Mouse (Mus musculus): ENCODE data around the gene Zbtb20. TPM values are rescaled to one million over a fixed set of nuclear protein-coding genes. Genes with fewer than 3 reads are reported as not detected.

The Zbtb20 gene
- polyA plus RNA-seq, 1 experiment = 4.0 TPM

DNA sequence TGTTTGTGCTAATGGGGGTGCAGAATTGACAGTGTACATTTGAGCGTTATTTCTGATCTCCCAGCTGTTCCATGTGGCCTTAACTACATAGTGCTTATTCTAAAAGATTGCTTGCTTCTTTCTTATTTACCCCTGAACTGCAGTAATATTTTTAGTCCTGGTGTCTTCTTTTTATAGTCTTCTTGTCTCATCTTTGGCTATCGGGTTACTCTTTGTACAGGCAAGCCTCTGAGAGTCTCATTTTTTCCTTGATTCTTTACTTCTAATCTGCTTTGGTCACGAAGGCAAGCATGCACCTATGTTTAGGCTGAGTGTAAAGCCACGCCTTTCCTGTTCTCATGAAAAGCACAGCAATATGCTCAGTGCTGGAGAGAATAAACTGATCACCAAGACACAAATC, 608.7 kb downstream of the Zbtb20 start:
- no peak overlapping the region for H3K4me3 ChIP-seq (ENCODE audit: insufficient read depth, poor library complexity, severe bottlenecking)
- no peak overlapping the region for H3ac ChIP-seq (ENCODE audit: control insufficient read depth, insufficient read length, low read depth)
- H3K36me3 ChIP-seq (ENCODE audit: control insufficient read depth, insufficient read depth) = no peaks in the 10 kb centered on the region
- TF ChIP-seq MAX (IDR thresholded peaks at IDR 0.05) (no peak), USF1 (IDR thresholded peaks at IDR 0.05; ENCODE audit: low read depth) (no peak), MYOD1 (IDR thresholded peaks at IDR 0.05; ENCODE audit: control insufficient read depth, insufficient read length, low read depth) (no peak), FOSL1 (IDR thresholded peaks at IDR 0.05; ENCODE audit: insufficient read depth, low read length, poor library complexity, severe bottlenecking) (no peak), CEBPB (IDR thresholded peaks at IDR 0.05; ENCODE audit: low read depth) (no peak)
- no peaks in the 10 kb centered on the region for H3K79me2 ChIP-seq (ENCODE audit: control insufficient read depth, insufficient read depth)
- no peaks in the 10 kb centered on the region for H3K79me3 ChIP-seq (ENCODE audit: low read depth)
- no peaks in the 10 kb centered on the region for H3K27me3 ChIP-seq (ENCODE audit: control insufficient read depth, insufficient read depth, insufficient read length)

DNA sequence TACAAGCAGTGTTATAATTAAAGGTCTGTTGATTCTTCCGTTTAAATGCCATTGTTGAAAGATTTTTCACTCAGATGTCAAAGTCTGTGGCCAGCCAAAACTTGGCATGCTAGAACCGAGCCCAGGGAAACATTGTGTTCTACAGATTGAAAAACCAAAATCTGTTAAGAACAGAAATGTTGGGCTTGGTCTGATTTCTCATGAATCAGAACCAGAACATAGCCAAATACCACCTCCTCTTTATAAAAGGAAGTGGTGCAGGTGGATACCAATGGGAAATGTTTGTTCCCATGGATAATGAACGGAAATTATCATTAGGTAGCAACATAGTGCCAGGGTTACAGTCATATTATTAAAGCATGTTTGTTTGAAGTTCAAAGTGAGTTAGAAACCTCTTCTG, 613.7 kb downstream of the Zbtb20 start:
- Histone ChIP-seq H3K4me3 (ENCODE audit: insufficient read depth, poor library complexity, severe bottlenecking) (no peak overlapping the region), H3K79me3 (ENCODE audit: low read depth) (no peaks in the 10 kb centered on the region), H3K27me3 (ENCODE audit: control insufficient read depth, insufficient read depth, insufficient read length) (no peaks in the 10 kb centered on the region), H3K36me3 (ENCODE audit: control insufficient read depth, insufficient read depth) (no peaks in the 10 kb centered on the region), H3ac (ENCODE audit: control insufficient read depth, insufficient read length, low read depth) (no peak overlapping the region), H3K79me2 (ENCODE audit: control insufficient read depth, insufficient read depth) (no peaks in the 10 kb centered on the region)
- TF ChIP-seq CTCF (IDR thresholded peaks at IDR 0.05; ENCODE audit: control insufficient read depth, insufficient read depth, insufficient read length) (no peak), MAX (IDR thresholded peaks at IDR 0.05) (no peak), FOSL1 (IDR thresholded peaks at IDR 0.05; ENCODE audit: insufficient read depth, low read length, poor library complexity, severe bottlenecking) (no peak), USF1 (IDR thresholded peaks at IDR 0.05; ENCODE audit: low read depth) (no peak), CEBPB (IDR thresholded peaks at IDR 0.05; ENCODE audit: low read depth) (no peak), MYOG (IDR thresholded peaks at IDR 0.05; ENCODE audit: control insufficient read depth, extremely low read depth, insufficient read length) (no peak), MYOD1 (IDR thresholded peaks at IDR 0.05; ENCODE audit: control insufficient read depth, insufficient read length, low read depth) (no peak)

DNA sequence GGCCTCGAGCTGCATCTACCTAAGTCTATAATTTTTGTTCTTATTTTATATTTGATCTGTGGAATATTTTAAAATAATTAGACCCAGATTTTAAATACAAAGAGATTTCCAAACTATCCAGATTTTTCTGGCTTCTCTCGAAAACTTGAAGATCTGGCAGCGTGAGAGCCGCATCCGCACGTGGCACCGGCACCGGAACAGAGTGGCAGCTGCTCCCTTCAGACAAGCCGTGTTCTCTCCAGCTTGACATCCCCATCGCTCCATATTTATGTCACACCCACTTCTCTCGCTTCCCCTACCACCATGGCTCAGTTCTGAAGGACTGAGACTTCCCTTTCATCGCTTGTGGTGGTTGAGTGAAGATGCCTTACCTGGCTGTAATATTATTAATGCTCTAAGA, 614.3 kb downstream of the Zbtb20 start:
- Histone ChIP-seq H3K79me3 (ENCODE audit: low read depth) (no peaks in the 10 kb centered on the region), H3ac (ENCODE audit: control insufficient read depth, insufficient read length, low read depth) (no peak overlapping the region), H3K79me2 (ENCODE audit: control insufficient read depth, insufficient read depth) (no peaks in the 10 kb centered on the region), H3K36me3 (ENCODE audit: control insufficient read depth, insufficient read depth) (no peaks in the 10 kb centered on the region), H3K27me3 (ENCODE audit: control insufficient read depth, insufficient read depth, insufficient read length) (no peaks in the 10 kb centered on the region), H3K4me3 (ENCODE audit: insufficient read depth, poor library complexity, severe bottlenecking) (no peak overlapping the region)
- no peak for TF ChIP-seq CTCF (IDR thresholded peaks at IDR 0.05; ENCODE audit: control insufficient read depth, insufficient read depth, insufficient read length)
- TF ChIP-seq MAX (IDR thresholded peaks at IDR 0.05) = no peak
- TF ChIP-seq MYOG (IDR thresholded peaks at IDR 0.05; ENCODE audit: control insufficient read depth, extremely low read depth, insufficient read length) = no peak
- no peak for TF ChIP-seq MYOD1 (IDR thresholded peaks at IDR 0.05; ENCODE audit: control insufficient read depth, insufficient read length, low read depth)
- no peak for TF ChIP-seq CEBPB (IDR thresholded peaks at IDR 0.05; ENCODE audit: low read depth)
- no peak for TF ChIP-seq USF1 (IDR thresholded peaks at IDR 0.05; ENCODE audit: low read depth)
- TF ChIP-seq FOSL1 (IDR thresholded peaks at IDR 0.05; ENCODE audit: insufficient read depth, low read length, poor library complexity, severe bottlenecking) = no peak

DNA sequence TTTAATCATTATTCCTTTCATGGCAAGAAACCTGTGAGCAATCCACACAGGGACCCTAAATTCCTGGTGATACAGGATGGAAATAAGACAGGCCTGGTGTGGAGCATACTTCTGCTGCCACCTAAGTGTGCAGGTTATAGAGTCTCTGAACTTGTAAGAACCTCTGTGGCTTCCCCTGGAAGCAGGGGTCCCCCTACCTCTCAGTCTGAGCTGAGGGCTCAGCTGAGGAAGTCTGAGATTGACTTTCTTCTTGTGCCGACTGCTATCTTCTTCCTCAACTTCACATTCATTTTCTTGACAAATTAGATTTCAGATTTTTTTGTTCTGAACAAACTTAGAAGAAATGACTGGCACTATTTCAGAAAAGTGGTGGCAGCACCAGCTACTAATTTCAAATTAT, 617.2 kb downstream of the Zbtb20 start:
- Histone ChIP-seq H3ac (ENCODE audit: control insufficient read depth, insufficient read length, low read depth) (no peak overlapping the region), H3K36me3 (ENCODE audit: control insufficient read depth, insufficient read depth) (no peaks in the 10 kb centered on the region), H3K4me3 (ENCODE audit: insufficient read depth, poor library complexity, severe bottlenecking) (no peak overlapping the region), H3K27me3 (ENCODE audit: control insufficient read depth, insufficient read depth, insufficient read length) (no peaks in the 10 kb centered on the region), H3K79me3 (ENCODE audit: low read depth) (no peaks in the 10 kb centered on the region), H3K79me2 (ENCODE audit: control insufficient read depth, insufficient read depth) (no peaks in the 10 kb centered on the region)
- TF ChIP-seq MYOD1 (IDR thresholded peaks at IDR 0.05; ENCODE audit: control insufficient read depth, insufficient read length, low read depth) (no peak), MAX (IDR thresholded peaks at IDR 0.05) (no peak)

DNA sequence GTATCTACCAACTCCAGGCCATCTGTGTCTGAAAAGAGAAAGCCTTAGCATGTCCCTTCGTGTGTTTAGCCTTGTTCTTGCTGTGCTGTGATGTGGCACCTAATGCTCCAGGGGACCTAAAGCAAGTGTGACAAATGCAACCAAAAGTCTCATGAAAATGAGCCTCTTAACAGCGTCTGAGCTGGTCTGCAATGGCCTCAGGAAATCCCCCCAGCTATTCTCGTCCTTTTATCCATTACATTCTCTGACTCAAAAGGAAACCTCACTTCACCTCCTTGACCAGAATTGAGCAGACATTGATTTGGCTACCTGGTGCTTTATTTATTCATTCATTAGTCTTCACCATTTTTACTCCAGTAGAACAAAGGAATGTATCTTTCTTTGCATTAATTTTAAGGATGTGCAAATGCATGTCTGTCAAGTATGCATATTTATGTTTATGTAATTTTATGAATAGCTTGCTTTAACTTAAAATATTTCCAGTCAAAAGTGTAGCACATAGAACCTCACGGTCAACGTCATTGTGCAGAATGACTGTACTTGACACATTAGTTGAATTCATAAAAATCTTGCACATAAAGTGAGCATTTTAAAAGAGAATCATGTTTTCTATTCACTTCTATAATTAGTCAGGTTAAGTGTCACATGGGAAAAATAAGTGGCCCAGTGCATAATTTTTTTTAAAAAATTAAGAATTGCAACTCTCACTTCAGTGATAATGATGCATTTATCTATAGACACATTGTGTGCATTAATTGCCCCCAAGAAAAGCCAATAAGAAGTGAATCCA, 618.1 kb downstream of the Zbtb20 start:
- no peaks in the 10 kb centered on the region for H3K79me2 ChIP-seq (ENCODE audit: control insufficient read depth, insufficient read depth)
- no peaks in the 10 kb centered on the region for H3K36me3 ChIP-seq (ENCODE audit: control insufficient read depth, insufficient read depth)
- no peak overlapping the region for H3ac ChIP-seq (ENCODE audit: control insufficient read depth, insufficient read length, low read depth)
- H3K4me3 ChIP-seq (ENCODE audit: insufficient read depth, poor library complexity, severe bottlenecking) = no peak overlapping the region
- H3K27me3 ChIP-seq (ENCODE audit: control insufficient read depth, insufficient read depth, insufficient read length) = no peaks in the 10 kb centered on the region
- TF ChIP-seq MYOD1 (IDR thresholded peaks at IDR 0.05; ENCODE audit: control insufficient read depth, insufficient read length, low read depth) (no peak), CEBPB (IDR thresholded peaks at IDR 0.05; ENCODE audit: low read depth) (no peak), MAX (IDR thresholded peaks at IDR 0.05) (no peak), CTCF (IDR thresholded peaks at IDR 0.05; ENCODE audit: control insufficient read depth, insufficient read depth, insufficient read length) (no peak), USF1 (IDR thresholded peaks at IDR 0.05; ENCODE audit: low read depth) (no peak), FOSL1 (IDR thresholded peaks at IDR 0.05; ENCODE audit: insufficient read depth, low read length, poor library complexity, severe bottlenecking) (no peak), MYOG (IDR thresholded peaks at IDR 0.05; ENCODE audit: control insufficient read depth, extremely low read depth, insufficient read length) (no peak)
- H3K79me3 ChIP-seq (ENCODE audit: low read depth) = no peaks in the 10 kb centered on the region

DNA sequence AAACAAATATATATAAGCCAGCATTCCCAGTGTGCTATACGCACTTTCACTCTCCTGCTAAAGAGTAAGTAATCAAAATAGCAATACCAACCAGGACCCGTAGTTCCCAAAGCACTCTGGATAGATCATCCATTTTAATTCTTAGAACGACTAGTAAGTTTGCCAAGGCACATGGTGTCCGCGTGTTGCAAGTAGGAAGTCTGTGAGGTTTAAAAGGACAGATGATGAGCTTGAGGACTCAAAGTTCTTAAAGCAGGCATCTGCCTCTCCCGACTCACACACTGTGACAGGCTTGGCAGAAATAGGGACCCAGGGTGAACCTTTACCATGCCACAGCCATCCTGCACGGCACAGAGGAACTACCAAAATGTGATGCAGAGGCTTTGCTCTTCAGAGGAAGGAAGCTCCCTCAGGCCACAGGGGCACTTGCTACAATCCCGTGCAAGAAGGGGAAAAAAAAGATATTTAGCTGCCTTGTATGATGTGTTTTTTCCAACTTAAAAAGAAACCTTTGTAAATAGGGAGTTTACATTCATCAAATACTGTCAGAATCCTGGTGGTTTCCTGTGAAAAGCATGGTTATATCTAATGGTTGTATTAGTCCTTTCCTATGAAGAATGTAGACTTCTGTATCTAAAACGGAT, 619.6 kb downstream of the Zbtb20 start:
- Histone ChIP-seq H3ac (ENCODE audit: control insufficient read depth, insufficient read length, low read depth) (no peak overlapping the region), H3K79me3 (ENCODE audit: low read depth) (no peaks in the 10 kb centered on the region), H3K79me2 (ENCODE audit: control insufficient read depth, insufficient read depth) (no peaks in the 10 kb centered on the region), H3K27me3 (ENCODE audit: control insufficient read depth, insufficient read depth, insufficient read length) (no peaks in the 10 kb centered on the region), H3K4me3 (ENCODE audit: insufficient read depth, poor library complexity, severe bottlenecking) (no peak overlapping the region), H3K36me3 (ENCODE audit: control insufficient read depth, insufficient read depth) (no peaks in the 10 kb centered on the region)
- no peak for TF ChIP-seq CEBPB (IDR thresholded peaks at IDR 0.05; ENCODE audit: low read depth)
- TF ChIP-seq USF1 (IDR thresholded peaks at IDR 0.05; ENCODE audit: low read depth) = no peak
- no peak for TF ChIP-seq MYOG (IDR thresholded peaks at IDR 0.05; ENCODE audit: control insufficient read depth, extremely low read depth, insufficient read length)
- TF ChIP-seq MAX (IDR thresholded peaks at IDR 0.05) = no peak
- no peak for TF ChIP-seq MYOD1 (IDR thresholded peaks at IDR 0.05; ENCODE audit: control insufficient read depth, insufficient read length, low read depth)
- TF ChIP-seq FOSL1 (IDR thresholded peaks at IDR 0.05; ENCODE audit: insufficient read depth, low read length, poor library complexity, severe bottlenecking) = no peak
- TF ChIP-seq CTCF (IDR thresholded peaks at IDR 0.05; ENCODE audit: control insufficient read depth, insufficient read depth, insufficient read length) = no peak

All from C2C12 (cell line).